Mouse (Mus musculus) midbrain, postnatal 0 days (tissue): ENCODE measurements at regions not wholly inside any gene's neighbourhood (a gene's known extent, or its start where the extent isn't known, plus 50 kb on each side); places are given as distances from the start of the nearest gene placed in this dataset.
A peak's percentile ranks its signal among the peaks of the same experiment; 100 is the strongest.

Source experiments
- ATAC-seq: fragments of 200-750 bp; cut with Nextera tagmentation; 2 replicates; pipeline ENCODE4 v1.8.0; 2017; ENCODE audit warnings: moderate number of reproducible peaks, mild to moderate bottlenecking, moderate TSS enrichment, moderate library complexity; ENCODE audit not compliant: low FRiP score
- DNase-seq: peaks from one replicate; pipeline ENCODE4 v3.0.0-alpha.2; 2015; ENCODE audit warnings: low spot score
- H3K27ac ChIP-seq: fragments of 300-500 bp; sonication (generic); 2 replicates; pipeline ENCODE4 v1.5.1; 2014; ENCODE audit warnings: low read depth, mild to moderate bottlenecking, low read length, mixed read lengths
- H3K27me3 ChIP-seq: fragments of 300-500 bp; sonication (generic); 2 replicates; pipeline ENCODE4 v1.6.1; 2014; ENCODE audit warnings: low read length, control low read depth, mixed read lengths; ENCODE audit not compliant: insufficient read depth
- H3K36me3 ChIP-seq: fragments of 300-500 bp; sonication (generic); 2 replicates; pipeline ENCODE4 v1.6.1; 2014; ENCODE audit warnings: low read length, control low read depth, mixed read lengths; ENCODE audit not compliant: insufficient read depth
- H3K4me1 ChIP-seq: fragments of 300-500 bp; sonication (generic); 2 replicates; pipeline ENCODE4 v1.6.1; 2014; ENCODE audit warnings: mild to moderate bottlenecking, control low read depth, antibody characterized with exemption, low read length, mixed read lengths; ENCODE audit not compliant: insufficient read depth
- H3K4me2 ChIP-seq: fragments of 300-500 bp; sonication (generic); 2 replicates; pipeline ENCODE4 v1.6.1; 2014; ENCODE audit warnings: low read depth, mild to moderate bottlenecking, low read length, mixed read lengths; ENCODE audit not compliant: poor library complexity, severe bottlenecking
- H3K4me3 ChIP-seq: fragments of 300-500 bp; sonication (generic); 2 replicates; pipeline ENCODE4 v1.5.1; 2014; ENCODE audit warnings: low read depth, mild to moderate bottlenecking, low read length, moderate library complexity
- H3K9ac ChIP-seq: fragments of 300-500 bp; sonication (generic); replicated peaks from 2 replicates; pipeline ENCODE4 v1.6.1; 2014; ENCODE audit warnings: mild to moderate bottlenecking, low read length, moderate library complexity, mixed read lengths; ENCODE audit not compliant: poor library complexity, severe bottlenecking
- H3K9me3 ChIP-seq: fragments of 300-500 bp; sonication (generic); 2 replicates; pipeline ENCODE4 v1.6.1; 2016; ENCODE audit warnings: low read length, control low read depth
- CTCF ChIP-seq: IDR thresholded peaks from 2 replicates; pipeline ENCODE4 v1.5.1; 2016; ENCODE audit warnings: antibody characterized with exemption, mild to moderate bottlenecking
- WGBS: fragments of 180-500 bp; shearing (Covaris S2); extraction: QIAGEN DNeasy Blood & Tissue Kit; methylation state at CpG from one replicate; pipeline ENCODE4 v1.1.7; 2014; 5-methylcytosine and 5-hydroxymethylcytosine counted together

GRCm38 (mm10) chr8:89903346-89903745 lies 444.8 kb downstream of the Tox3 start:
- H3K27ac ChIP-seq: no peak overlapping the region
- ATAC-seq: no peak
- WGBS: 79% methylated on average over 1 of the region's 1 CpGs
- H3K4me2 ChIP-seq: no peak overlapping the region
- TF ChIP-seq CTCF: no peak
- no peaks in the 10 kb centered on the region for H3K9me3 ChIP-seq
- H3K9ac ChIP-seq: no peak overlapping the region
- no peak for DNase-seq
- no peaks in the 10 kb centered on the region for H3K4me1 ChIP-seq
- no peaks in the 10 kb centered on the region for H3K27me3 ChIP-seq
- no peaks in the 10 kb centered on the region for H3K36me3 ChIP-seq
- H3K4me3 ChIP-seq: no peak overlapping the region

- Histone ChIP-seq H3K27me3 (no peaks in the 10 kb centered on the region), H3K4me3 (no peak overlapping the region), H3K4me2 (no peak overlapping the region), H3K27ac (0 out of 2 replicates have a peak overlapping the region, but pooled peaks have one; percentile 12), H3K36me3 (no peaks in the 10 kb centered on the region), H3K4me1 (peaks cover 5% of the 10 kb centered on the region; the same call in 1 of the 2 replicates), H3K9ac (no peak overlapping the region), H3K9me3 (no peaks in the 10 kb centered on the region)
- ATAC-seq (no peak), DNase-seq (peak; percentile 24)
- no peak for TF ChIP-seq CTCF
- 42% methylated on average over 5 of the region's 5 CpGs for WGBS
Measured at GRCm38 (mm10) chr8:89872768-89873167, 475.4 kb downstream of the Tox3 start.

- H3K4me3 ChIP-seq: no peak overlapping the region
- no peaks in the 10 kb centered on the region for H3K9me3 ChIP-seq
- ATAC-seq: no peak
- H3K27ac ChIP-seq: no peak overlapping the region
- no peak overlapping the region for H3K4me2 ChIP-seq
- peak; percentile 18; the same call in 1 of the 2 replicates for TF ChIP-seq CTCF
- no peak for DNase-seq
- no peaks in the 10 kb centered on the region for H3K27me3 ChIP-seq
- H3K4me1 ChIP-seq: peaks cover 5% of the 10 kb centered on the region; the same call in 1 of the 2 replicates
- WGBS: 73% methylated on average over 5 of the region's 5 CpGs
- no peaks in the 10 kb centered on the region for H3K36me3 ChIP-seq
- H3K9ac ChIP-seq: no peak overlapping the region
Measured at GRCm38 (mm10) chr8:89871966-89872365, 476.2 kb downstream of the Tox3 start.

GRCm38 (mm10) chr8:89859813-89860212 lies 488.3 kb downstream of the Tox3 start:
- WGBS: 90% methylated on average over 3 of the region's 3 CpGs
- no peak overlapping the region for H3K4me3 ChIP-seq
- TF ChIP-seq CTCF: no peak

GRCm38 (mm10) chr8:89858706-89859385 lies 489.3 kb downstream of the Tox3 start:
- no peak for TF ChIP-seq CTCF
- Histone ChIP-seq H3K27ac (no peak overlapping the region), H3K27me3 (no peaks in the 10 kb centered on the region), H3K4me3 (no peak overlapping the region), H3K4me1 (no peaks in the 10 kb centered on the region), H3K9me3 (no peaks in the 10 kb centered on the region), H3K9ac (no peak overlapping the region), H3K4me2 (no peak overlapping the region), H3K36me3 (no peaks in the 10 kb centered on the region)
- WGBS: 77% methylated on average over 7 of the region's 7 CpGs
- ATAC-seq (no peak), DNase-seq (no peak)

More at GRCm38 (mm10) chr8:89859813-89860212, 488.3 kb downstream of the Tox3 start:
- Histone ChIP-seq H3K4me2 (no peak overlapping the region), H3K9me3 (no peaks in the 10 kb centered on the region), H3K9ac (no peak overlapping the region), H3K4me1 (no peaks in the 10 kb centered on the region), H3K36me3 (no peaks in the 10 kb centered on the region), H3K27ac (no peak overlapping the region), H3K27me3 (no peaks in the 10 kb centered on the region)
- DNase-seq (no peak), ATAC-seq (no peak)

- no peak overlapping the region for H3K27ac ChIP-seq
- no peak for TF ChIP-seq CTCF
- no peaks in the 10 kb centered on the region for H3K4me1 ChIP-seq
- H3K9me3 ChIP-seq: no peaks in the 10 kb centered on the region
- no peaks in the 10 kb centered on the region for H3K27me3 ChIP-seq
- no peak overlapping the region for H3K4me3 ChIP-seq
- 81% methylated on average over 5 of the region's 5 CpGs for WGBS
- peak; percentile 67 for DNase-seq
- H3K36me3 ChIP-seq: no peaks in the 10 kb centered on the region
- ATAC-seq: no peak
- H3K4me2 ChIP-seq: no peak overlapping the region
- H3K9ac ChIP-seq: no peak overlapping the region
Measured at GRCm38 (mm10) chr8:89855556-89855955, 492.6 kb downstream of the Tox3 start.
